Mouse (Mus musculus) cerebellum, adult 8-10 months (tissue): Measurements from ENCODE around the gene Gm28557.
"Not testable (repeated sequence)": the region's sequence is repeated elsewhere in the genome, so short reads cannot be mapped to it uniquely, and the experiment has no call there.

Source experiments
- DNase-seq: peaks from one replicate; pipeline ENCODE4 v3.0.0; 2022

Gene Gm28557

DNA sequence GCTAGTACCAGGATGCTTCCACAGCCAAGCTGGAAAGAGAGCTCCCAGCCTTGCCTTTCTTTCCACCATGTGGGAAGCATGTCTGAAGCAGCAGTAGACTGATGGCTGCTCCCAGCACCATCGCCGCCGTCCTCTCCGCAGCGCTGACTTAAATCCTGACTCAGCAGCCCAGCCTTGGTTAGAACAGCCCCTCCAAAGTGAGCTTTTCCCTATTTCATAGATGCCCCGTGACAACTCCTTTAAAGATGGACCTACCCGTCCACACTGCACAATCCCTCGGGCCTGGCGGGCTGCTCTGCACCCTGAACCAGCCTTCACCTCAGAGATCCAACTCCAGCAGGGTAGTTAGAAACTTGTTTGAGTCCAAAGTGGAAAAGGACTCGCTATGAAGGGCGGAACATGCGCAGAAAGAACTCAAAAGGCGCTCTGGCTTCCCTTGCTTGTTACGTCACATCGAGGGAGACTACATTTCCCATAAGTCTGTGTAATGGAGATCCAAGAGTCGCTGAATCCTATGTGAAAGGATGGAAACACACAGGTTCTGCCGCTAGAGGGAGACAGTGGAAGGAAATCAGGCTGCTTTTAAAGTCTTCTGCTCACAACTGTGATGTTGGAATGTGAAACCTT lies at the start of gene Gm28557:
Gene Gm28557 (minus strand): TSS at position 411 of the 627 bp plus-strand sequence.
- peak; percentile 92 for DNase-seq

DNA sequence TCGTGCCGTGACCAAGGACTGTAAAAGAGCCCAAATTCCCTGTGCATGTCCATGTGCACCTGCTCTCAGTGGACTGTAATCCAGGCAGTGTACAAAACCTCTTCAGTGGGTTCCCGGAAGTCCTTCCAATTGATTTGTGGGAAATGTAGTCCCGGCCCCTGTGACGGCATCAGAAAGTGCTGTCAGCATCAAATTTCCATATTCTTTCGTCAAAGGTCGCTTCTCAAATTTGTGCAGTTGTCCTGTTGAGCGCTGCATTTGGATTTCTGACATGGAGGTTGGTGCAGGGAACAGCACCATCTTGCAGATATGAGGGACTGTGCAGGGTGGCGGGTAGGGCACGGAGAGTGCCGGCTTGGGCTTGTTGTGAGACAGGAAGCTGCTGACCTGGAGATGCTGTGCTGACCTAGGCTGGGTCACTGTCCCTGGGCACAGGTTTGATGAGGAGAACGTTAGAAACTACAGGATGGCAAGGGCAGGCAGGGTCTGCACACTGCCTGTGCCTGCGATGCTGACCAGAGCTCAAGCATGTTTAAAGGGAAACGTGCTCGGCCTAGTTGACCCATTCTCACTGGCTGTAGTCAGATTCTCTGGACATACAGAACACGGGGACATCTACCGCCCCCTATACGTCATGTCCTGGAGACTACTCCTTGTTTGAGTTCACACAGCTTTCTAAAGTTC lies 19.8 kb upstream of the Gm28557 start:
- DNase-seq: peak; percentile 81

- DNase-seq: not testable (repeated sequence)
Measured at GRCm38 (mm10) chr13:67127507-67127906, 19.1 kb upstream of the Gm28557 start.

DNA sequence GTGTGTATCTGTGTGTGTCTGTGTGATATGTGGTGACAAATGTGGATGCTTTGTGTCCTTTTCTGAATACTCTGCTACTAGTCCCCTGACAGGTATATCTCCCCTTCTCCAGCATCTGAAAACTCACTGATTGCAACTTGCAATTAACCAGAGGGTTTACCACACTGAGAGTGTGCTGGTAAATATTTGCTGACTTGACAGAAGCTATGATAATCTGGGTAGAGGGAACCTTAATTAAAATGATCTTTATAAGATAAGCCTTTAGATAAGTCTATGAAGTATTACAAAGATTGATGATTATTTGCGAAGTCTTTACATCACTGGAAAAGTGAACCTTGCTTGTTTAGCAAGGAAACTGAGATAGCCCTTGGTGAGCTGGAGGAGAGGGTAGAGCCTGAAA lies 16.1 kb upstream of the Gm28557 start:
- no peak for DNase-seq

DNA sequence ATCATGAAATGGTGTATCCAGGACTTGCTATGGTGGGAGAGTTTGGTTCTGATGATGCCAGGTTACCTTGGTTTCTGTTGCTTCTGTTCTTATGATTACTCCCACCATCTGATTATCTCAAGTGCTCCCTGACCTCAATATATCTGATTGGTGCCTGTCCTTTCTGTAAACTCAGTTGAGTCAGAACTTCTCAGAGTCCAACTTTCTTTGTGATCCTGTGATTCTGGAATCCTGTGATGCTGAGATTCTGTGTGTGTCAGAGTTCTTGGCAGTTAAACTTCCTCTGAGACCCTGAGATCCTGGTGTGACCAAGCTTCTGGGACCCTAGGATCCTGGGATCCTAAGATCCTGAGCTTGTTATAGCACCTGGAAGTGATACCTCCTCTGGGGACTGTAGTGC lies 13.0 kb upstream of the Gm28557 start, which contains the start of gene Zfp759:
Gene Zfp759 (plus strand): TSS at position 301 of the 400 bp plus-strand sequence.
- not testable (repeated sequence) for DNase-seq

DNA sequence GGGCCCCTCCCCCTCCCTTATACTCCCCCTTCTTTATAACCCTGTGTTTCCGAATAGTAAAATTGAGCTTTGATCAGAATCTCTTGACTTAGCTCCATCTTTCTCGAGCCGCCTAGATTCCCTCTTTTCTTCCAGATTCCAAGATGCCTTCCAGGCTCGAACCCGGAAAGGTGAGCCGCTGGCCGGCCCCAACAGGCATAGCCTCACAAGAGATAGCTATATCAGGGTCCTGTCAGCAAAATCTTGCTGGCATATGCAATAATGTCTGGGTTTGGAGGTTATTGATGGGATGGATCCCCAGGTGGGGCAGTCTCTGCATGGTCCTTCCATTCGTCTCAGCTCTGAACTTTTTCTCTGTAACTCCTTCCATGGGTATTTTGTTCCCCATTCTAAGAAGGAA lies 7.8 kb upstream of the Gm28557 start, which contains the start of gene Rslcan18:
Gene Rslcan18 (minus strand): TSS at position 101 of the 400 bp plus-strand sequence.
- not testable (repeated sequence) for DNase-seq

GRCm38 (mm10) chr13:67113287-67113686 lies 4.9 kb upstream of the Gm28557 start:
- no peak for DNase-seq

- DNase-seq: no peak
Measured at GRCm38 (mm10) chr13:67112096-67112495, 3.7 kb upstream of the Gm28557 start.

DNA sequence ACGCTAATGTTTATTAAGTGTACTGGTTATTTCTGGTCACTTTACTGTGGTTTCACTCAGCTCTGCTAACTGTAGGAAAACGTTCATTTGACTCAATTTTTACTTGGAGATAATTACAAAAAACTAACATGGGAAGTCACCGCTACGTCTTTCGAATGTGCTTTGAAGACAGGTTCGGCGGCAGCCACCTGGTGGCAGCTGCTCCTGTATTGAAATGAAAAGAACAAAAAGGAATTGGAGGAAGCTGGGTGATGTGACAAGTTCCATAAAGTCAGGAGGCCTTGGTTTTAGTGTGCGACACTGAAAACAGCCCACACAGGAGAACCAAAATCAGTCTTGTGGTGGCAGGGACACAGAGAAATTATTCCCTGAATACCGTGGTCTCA lies 410 bp upstream of the Gm28557 start:
- DNase-seq: no peak

DNA sequence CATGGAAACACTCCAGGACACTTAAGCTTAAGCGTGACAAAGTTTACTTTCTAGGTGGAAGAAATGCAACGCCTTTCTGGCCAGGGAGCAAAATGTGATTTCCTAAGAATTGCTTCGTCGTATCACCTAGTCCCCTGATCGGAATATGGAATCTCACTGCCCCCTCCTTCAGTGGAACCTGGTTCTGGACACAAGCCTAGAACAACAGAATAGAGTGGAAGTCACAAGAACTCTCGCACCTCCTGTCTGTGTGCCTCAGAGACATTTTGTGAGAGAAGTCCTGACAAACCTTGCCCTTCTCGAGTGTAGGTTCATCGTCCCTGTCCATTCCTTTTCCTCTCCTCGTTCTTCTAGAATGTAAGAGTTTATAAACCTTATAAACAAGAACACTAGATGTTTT lies 723 bp downstream of the Gm28557 start:
- DNase-seq: peak; percentile 5

DNA sequence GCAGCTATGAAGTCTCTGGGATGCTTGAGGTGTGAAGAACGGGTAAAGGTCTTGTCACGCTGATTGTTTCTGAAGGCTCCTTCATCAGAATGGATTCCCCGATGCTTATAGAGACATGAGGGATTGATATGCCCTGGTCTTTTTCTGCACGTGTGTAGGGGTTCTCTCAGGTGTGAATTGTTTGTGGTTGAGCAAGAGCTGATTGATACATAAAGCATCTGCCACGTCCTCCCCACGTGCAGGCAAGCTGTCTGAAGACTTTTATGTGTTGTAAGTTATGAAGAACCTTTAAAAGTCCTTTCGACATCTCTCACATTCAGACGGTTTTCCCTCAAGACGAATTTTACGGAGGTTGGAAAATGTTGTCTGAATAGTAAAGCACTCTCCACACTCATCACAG lies 10.5 kb downstream of the Gm28557 start, which contains the start of gene Zfp708:
Gene Zfp708 (minus strand): TSS at position 101 of the 400 bp plus-strand sequence.
- no peak for DNase-seq

GRCm38 (mm10) chr13:67090154-67090553 lies 18.2 kb downstream of the Gm28557 start:
- DNase-seq: no peak

DNA sequence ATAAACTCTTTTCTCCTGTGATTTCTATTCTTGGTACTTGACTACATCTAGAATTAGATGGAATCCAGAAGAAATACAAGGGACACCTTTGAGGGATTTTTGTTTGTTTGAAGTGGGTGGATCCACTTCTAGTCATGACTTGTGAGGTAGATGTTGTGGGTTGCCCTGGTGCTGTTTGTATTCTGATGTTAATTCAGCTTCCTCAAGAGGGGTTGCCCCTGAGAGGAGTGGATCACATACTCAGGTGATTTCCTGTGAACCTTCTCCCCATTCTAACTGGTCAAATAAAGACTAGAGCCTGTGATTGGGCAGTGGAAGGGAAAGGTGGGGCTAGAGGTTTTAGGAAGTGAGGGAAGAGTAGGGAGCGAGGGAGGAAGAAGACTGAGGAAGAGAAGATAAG lies 26.5 kb downstream of the Gm28557 start:
- DNase-seq: peak; percentile 8

GRCm38 (mm10) chr13:67081142-67081713 lies 27.2 kb downstream of the Gm28557 start:
- peak; percentile 59 for DNase-seq

- no peak for DNase-seq
Measured at GRCm38 (mm10) chr13:67077244-67077643, 31.2 kb downstream of the Gm28557 start.

- DNase-seq: no peak
Measured at GRCm38 (mm10) chr13:67072786-67073185, 35.6 kb downstream of the Gm28557 start.

GRCm38 (mm10) chr13:67065386-67065785 lies 43.0 kb downstream of the Gm28557 start:
- DNase-seq: no peak

DNA sequence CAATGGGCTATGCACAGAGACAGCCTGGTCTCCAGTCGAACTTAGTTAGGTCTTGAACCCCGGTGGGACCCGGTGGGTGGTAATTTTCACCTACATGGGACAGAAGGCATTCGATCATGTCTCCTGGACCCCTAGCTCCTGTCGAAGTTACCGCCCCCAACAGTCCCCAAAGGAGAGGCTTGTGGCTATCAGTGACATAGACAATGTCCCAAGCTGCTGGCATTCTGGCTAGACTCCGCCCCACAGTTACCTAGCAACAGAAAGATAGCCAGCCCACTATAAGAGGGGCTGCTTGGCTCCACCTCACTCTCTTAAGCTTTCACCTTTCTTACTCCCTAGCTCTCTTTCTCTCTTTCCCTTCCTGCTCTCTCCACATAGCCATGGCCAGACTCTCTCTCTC lies 46.0 kb downstream of the Gm28557 start:
- peak; percentile 7 for DNase-seq

GRCm38 (mm10) chr13:67060786-67061358 lies 47.5 kb downstream of the Gm28557 start, which contains the start of gene Zfp712:
Gene Zfp712, minus strand, starts transcription at chr13:67061170.
- peak; percentile 90 for DNase-seq

DNA sequence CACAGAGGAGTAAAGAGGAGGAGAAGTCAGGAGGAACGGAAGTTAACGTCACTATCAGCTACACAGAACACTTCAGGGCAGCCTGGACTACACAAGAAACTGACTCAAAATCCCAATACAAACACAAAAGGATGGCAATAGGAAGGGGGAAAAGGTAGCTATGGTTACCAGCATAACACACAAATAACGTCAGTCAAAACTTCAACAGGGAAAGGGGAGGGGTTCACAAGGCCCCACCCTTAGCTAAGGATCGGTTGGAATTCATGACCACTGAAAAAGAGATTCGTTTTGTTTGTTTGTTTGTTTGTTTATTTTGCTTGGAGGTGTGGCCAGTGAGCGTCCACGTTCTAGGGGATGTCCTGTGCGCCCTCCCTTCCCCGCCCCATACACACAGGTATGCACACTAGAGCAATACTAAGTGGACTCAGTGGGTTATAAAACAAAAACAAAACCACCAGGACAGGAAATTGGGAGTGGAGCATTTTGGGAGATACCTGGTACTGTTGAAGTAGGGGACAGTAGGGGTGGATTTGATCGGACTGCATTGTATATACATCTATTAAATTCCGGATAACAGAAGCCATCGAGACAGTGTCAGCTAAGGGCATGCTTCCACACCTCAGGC lies 48.1 kb downstream of the Gm28557 start:
- no peak for DNase-seq
